Mouse (Mus musculus): ENCODE measurements around the gene Rph3a. TPM values are rescaled to one million over a fixed set of nuclear protein-coding genes. Genes with fewer than 3 reads are reported as not detected.

Rph3a gene
- polyA plus RNA-seq, 1 experiment from 2014 or later: 35.2 TPM

- no peak overlapping the region for H3K9ac ChIP-seq (ENCODE audit: low read depth, low read length)
- no peaks in the 10 kb centered on the region for H3K4me1 ChIP-seq (ENCODE audit: control insufficient read depth, insufficient read depth, low read depth, low read length)
- no peaks in the 10 kb centered on the region for H3K9me3 ChIP-seq (ENCODE audit: control insufficient read depth, low read length)
- 98% methylated on average over 3 of the region's 3 CpGs for WGBS
- H3K27ac ChIP-seq (ENCODE audit: low read depth, low read length): no peak overlapping the region
- H3K4me2 ChIP-seq (ENCODE audit: low read length): no peak overlapping the region
- no peaks in the 10 kb centered on the region for H3K36me3 ChIP-seq (ENCODE audit: control insufficient read depth, insufficient read depth, low read length)
- ATAC-seq: no peak
- no peak overlapping the region for H3K4me3 ChIP-seq (ENCODE audit: low read length)
- H3K27me3 ChIP-seq (replicated peaks; ENCODE audit: control insufficient read depth, insufficient read depth, low read length): no peaks in the 10 kb centered on the region; the same call in 1 of the 2 replicates
Observed at GRCm38 (mm10) chr5:120988373-120988772, 21.5 kb downstream of the Rph3a start.

DNA sequence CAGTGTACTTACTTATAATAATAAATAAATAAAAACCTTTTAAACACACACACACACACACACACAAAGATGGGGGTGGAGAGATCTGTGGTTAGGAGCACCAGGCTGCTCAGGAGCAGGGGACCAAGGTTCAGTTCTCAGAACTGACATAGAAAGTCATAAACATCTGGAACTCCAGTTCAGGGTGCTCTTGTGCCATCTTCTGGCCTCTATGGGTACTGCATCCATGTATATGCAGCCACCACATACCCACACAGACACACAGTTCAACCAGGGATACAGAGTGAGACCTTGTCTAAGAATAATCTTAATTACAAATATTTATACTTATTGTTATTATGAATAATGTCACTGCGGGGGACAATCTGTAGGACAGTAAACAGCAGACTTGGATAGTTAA is 26.9 kb downstream of the Rph3a start:
- Histone ChIP-seq H3K27ac (ENCODE audit: low read depth, low read length) (no peak overlapping the region), H3K4me3 (ENCODE audit: low read length) (no peak overlapping the region), H3K9me3 (ENCODE audit: control insufficient read depth, low read length) (no peaks in the 10 kb centered on the region), H3K4me2 (ENCODE audit: low read length) (no peak overlapping the region), H3K27me3 (replicated peaks; ENCODE audit: control insufficient read depth, insufficient read depth, low read length) (no peaks in the 10 kb centered on the region), H3K36me3 (ENCODE audit: control insufficient read depth, insufficient read depth, low read length) (no peaks in the 10 kb centered on the region), H3K9ac (ENCODE audit: low read depth, low read length) (no peak overlapping the region), H3K4me1 (ENCODE audit: control insufficient read depth, insufficient read depth, low read depth, low read length) (no peaks in the 10 kb centered on the region)
- no peak for ATAC-seq
- 85% methylated on average over 1 of the region's 1 CpGs for WGBS

DNA sequence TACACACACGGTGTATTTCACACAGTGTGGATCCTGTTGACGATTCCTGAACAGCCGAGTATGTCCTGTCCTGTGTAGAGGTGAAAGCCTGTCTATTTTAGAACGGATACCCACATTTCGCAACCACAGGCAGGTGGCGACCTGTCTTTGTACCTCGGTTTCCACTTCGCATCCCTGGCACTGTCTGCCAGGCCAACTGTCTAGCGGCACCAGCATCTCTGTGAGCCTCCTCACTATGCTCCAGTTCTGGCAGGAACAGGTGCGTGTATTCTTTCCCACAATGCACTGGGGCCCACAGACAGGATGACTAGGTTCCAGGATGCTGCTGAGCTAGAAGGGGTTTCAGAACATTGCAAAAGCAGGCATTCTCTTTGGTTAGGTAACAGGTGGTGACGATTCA is 28.7 kb downstream of the Rph3a start:
- Histone ChIP-seq H3K36me3 (ENCODE audit: control insufficient read depth, insufficient read depth, low read length) (no peaks in the 10 kb centered on the region), H3K4me1 (ENCODE audit: control insufficient read depth, insufficient read depth, low read depth, low read length) (no peaks in the 10 kb centered on the region), H3K4me2 (ENCODE audit: low read length) (no peak overlapping the region), H3K27ac (ENCODE audit: low read depth, low read length) (no peak overlapping the region), H3K27me3 (replicated peaks; ENCODE audit: control insufficient read depth, insufficient read depth, low read length) (no peaks in the 10 kb centered on the region), H3K4me3 (ENCODE audit: low read length) (no peak overlapping the region), H3K9me3 (ENCODE audit: control insufficient read depth, low read length) (no peaks in the 10 kb centered on the region), H3K9ac (ENCODE audit: low read depth, low read length) (no peak overlapping the region)
- 90% methylated on average over 11 of the region's 11 CpGs for WGBS
- ATAC-seq: no peak

GRCm38 (mm10) chr5:120980116-120980515 is 29.8 kb downstream of the Rph3a start:
- H3K9ac ChIP-seq (ENCODE audit: low read depth, low read length): no peak overlapping the region
- H3K4me2 ChIP-seq (ENCODE audit: low read length): no peak overlapping the region
- H3K4me3 ChIP-seq (ENCODE audit: low read length): no peak overlapping the region
- no peak overlapping the region for H3K27ac ChIP-seq (ENCODE audit: low read depth, low read length)
- no peak for ATAC-seq
- WGBS: 97% methylated on average over 2 of the region's 2 CpGs
- H3K36me3 ChIP-seq (ENCODE audit: control insufficient read depth, insufficient read depth, low read length): no peaks in the 10 kb centered on the region
- no peaks in the 10 kb centered on the region for H3K9me3 ChIP-seq (ENCODE audit: control insufficient read depth, low read length)
- no peaks in the 10 kb centered on the region for H3K4me1 ChIP-seq (ENCODE audit: control insufficient read depth, insufficient read depth, low read depth, low read length)
- no peaks in the 10 kb centered on the region for H3K27me3 ChIP-seq (replicated peaks; ENCODE audit: control insufficient read depth, insufficient read depth, low read length)

GRCm38 (mm10) chr5:120976138-120976537 is 33.8 kb downstream of the Rph3a start:
- ATAC-seq: no peak
- H3K4me1 ChIP-seq (ENCODE audit: control insufficient read depth, insufficient read depth, low read depth, low read length): no peaks in the 10 kb centered on the region
- H3K9ac ChIP-seq (ENCODE audit: low read depth, low read length): no peak overlapping the region
- H3K36me3 ChIP-seq (ENCODE audit: control insufficient read depth, insufficient read depth, low read length): no peaks in the 10 kb centered on the region
- no peak overlapping the region for H3K4me3 ChIP-seq (ENCODE audit: low read length)
- no peak overlapping the region for H3K27ac ChIP-seq (ENCODE audit: low read depth, low read length)
- H3K27me3 ChIP-seq (replicated peaks; ENCODE audit: control insufficient read depth, insufficient read depth, low read length): no peaks in the 10 kb centered on the region
- WGBS: 37% methylated on average over 3 of the region's 3 CpGs
- no peaks in the 10 kb centered on the region for H3K9me3 ChIP-seq (ENCODE audit: control insufficient read depth, low read length)
- no peak overlapping the region for H3K4me2 ChIP-seq (ENCODE audit: low read length)

DNA sequence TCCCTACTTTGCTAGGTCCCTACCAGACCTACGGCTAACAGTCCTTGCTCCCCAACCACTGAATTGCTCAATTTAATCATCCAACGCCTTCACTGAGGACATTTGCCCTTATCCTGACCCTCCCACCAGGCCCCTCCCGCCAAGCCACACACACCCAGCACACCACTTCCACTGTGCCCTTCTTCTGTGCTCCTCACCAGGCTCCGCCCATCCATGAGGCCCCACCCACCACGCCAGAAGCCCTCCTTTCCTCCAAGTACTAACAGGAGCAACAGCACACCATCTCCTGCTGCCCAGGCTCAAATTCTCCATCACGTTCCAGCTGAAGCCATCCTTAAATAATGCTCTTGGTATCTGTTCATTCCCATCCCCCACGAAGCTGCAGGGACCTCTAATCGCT is 35.4 kb downstream of the Rph3a start:
- no peak overlapping the region for H3K4me2 ChIP-seq (ENCODE audit: low read length)
- no peak overlapping the region for H3K9ac ChIP-seq (ENCODE audit: low read depth, low read length)
- no peaks in the 10 kb centered on the region for H3K9me3 ChIP-seq (ENCODE audit: control insufficient read depth, low read length)
- WGBS: 57% methylated on average over 8 of the region's 8 CpGs
- H3K27me3 ChIP-seq (replicated peaks; ENCODE audit: control insufficient read depth, insufficient read depth, low read length): no peaks in the 10 kb centered on the region
- ATAC-seq: no peak
- no peak overlapping the region for H3K4me3 ChIP-seq (ENCODE audit: low read length)
- no peak overlapping the region for H3K27ac ChIP-seq (ENCODE audit: low read depth, low read length)
- no peaks in the 10 kb centered on the region for H3K36me3 ChIP-seq (ENCODE audit: control insufficient read depth, insufficient read depth, low read length)
- H3K4me1 ChIP-seq (ENCODE audit: control insufficient read depth, insufficient read depth, low read depth, low read length): peaks cover 2% of the 10 kb centered on the region; the same call in 1 of the 2 replicates

DNA sequence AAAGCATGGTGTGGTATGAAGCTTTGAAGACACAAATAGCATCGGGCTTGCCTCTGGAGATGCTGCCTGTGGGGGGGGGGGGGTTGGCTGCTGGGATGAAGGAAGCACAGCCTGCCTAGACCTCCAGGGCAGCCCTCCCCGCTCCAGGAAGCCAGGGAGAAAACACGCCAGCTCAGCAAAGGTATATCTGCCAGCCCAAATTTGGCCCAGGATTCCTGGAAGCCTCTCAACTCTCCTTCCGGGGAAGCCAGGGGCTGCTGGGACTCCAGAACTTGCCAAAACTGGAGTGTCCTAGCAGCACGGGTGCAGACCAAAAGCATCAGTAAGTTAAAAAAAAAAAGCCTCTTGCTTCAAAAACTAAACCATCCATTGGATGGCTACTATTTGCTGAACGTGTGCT is 37.6 kb downstream of the Rph3a start:
- WGBS: 66% methylated on average over 6 of the region's 6 CpGs
- no peaks in the 10 kb centered on the region for H3K27me3 ChIP-seq (replicated peaks; ENCODE audit: control insufficient read depth, insufficient read depth, low read length)
- peaks cover 2% of the 10 kb centered on the region; the same call in 1 of the 2 replicates for H3K4me1 ChIP-seq (ENCODE audit: control insufficient read depth, insufficient read depth, low read depth, low read length)
- no peak overlapping the region for H3K4me2 ChIP-seq (ENCODE audit: low read length)
- no peak overlapping the region for H3K9ac ChIP-seq (ENCODE audit: low read depth, low read length)
- no peak overlapping the region for H3K27ac ChIP-seq (ENCODE audit: low read depth, low read length)
- no peak overlapping the region for H3K4me3 ChIP-seq (ENCODE audit: low read length)
- no peak for ATAC-seq
- H3K36me3 ChIP-seq (ENCODE audit: control insufficient read depth, insufficient read depth, low read length): no peaks in the 10 kb centered on the region
- H3K9me3 ChIP-seq (ENCODE audit: control insufficient read depth, low read length): no peaks in the 10 kb centered on the region

DNA sequence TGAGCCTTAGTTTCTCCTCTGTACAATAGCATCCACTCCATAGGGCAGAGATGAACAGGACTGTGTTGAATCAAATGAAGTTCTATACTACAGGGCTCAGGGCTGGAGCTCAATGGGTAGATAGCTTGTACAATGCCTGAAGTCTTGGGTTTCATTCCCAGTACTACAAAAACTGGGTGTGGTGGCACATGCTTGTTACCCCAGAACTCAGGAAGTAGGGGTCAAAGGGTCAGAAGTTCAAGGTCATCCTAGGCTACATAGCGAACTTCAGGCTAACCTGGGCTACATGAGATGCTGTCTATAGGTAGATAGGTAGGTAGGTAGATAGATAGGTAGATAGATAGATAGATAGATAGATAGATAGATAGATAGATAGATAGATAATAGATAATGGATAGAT is 38.6 kb downstream of the Rph3a start:
- WGBS: 86% methylated on average over 1 of the region's 1 CpGs
- no peak overlapping the region for H3K4me3 ChIP-seq (ENCODE audit: low read length)
- ATAC-seq: no peak
- H3K4me2 ChIP-seq (ENCODE audit: low read length): no peak overlapping the region
- H3K27ac ChIP-seq (ENCODE audit: low read depth, low read length): no peak overlapping the region
- peaks cover 2% of the 10 kb centered on the region; the same call in 1 of the 2 replicates for H3K4me1 ChIP-seq (ENCODE audit: control insufficient read depth, insufficient read depth, low read depth, low read length)
- H3K9me3 ChIP-seq (ENCODE audit: control insufficient read depth, low read length): no peaks in the 10 kb centered on the region
- no peak overlapping the region for H3K9ac ChIP-seq (ENCODE audit: low read depth, low read length)
- H3K36me3 ChIP-seq (ENCODE audit: control insufficient read depth, insufficient read depth, low read length): no peaks in the 10 kb centered on the region
- no peaks in the 10 kb centered on the region for H3K27me3 ChIP-seq (replicated peaks; ENCODE audit: control insufficient read depth, insufficient read depth, low read length)

DNA sequence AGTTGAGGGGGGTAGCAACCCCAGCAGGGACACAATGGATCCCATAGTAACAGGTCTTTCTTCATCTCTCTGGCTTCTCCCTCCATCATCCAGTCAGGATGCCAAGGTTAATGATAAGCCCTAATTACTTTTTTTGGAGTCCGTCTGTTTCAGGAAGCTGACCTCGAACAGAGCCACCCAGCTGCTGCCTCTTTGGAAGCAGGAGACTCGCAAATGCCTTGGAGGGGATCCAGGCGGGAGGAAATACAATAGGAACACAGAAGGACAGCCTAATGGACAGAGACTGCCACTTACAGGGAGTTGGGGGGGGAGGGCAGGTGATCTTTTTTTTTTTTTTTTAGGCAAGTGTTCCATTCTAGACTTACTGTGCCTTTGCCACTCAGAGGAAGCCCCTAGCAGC is 40.2 kb downstream of the Rph3a start:
- no peak for ATAC-seq
- Histone ChIP-seq H3K4me1 (ENCODE audit: control insufficient read depth, insufficient read depth, low read depth, low read length) (peaks cover 2% of the 10 kb centered on the region; the same call in 1 of the 2 replicates), H3K4me3 (ENCODE audit: low read length) (no peak overlapping the region), H3K9ac (ENCODE audit: low read depth, low read length) (no peak overlapping the region), H3K27ac (ENCODE audit: low read depth, low read length) (no peak overlapping the region), H3K36me3 (ENCODE audit: control insufficient read depth, insufficient read depth, low read length) (no peaks in the 10 kb centered on the region), H3K9me3 (ENCODE audit: control insufficient read depth, low read length) (no peaks in the 10 kb centered on the region), H3K4me2 (ENCODE audit: low read length) (no peak overlapping the region), H3K27me3 (replicated peaks; ENCODE audit: control insufficient read depth, insufficient read depth, low read length) (no peaks in the 10 kb centered on the region)
- 17% methylated on average over 4 of the region's 4 CpGs for WGBS

GRCm38 (mm10) chr5:120968799-120969198 is 41.1 kb downstream of the Rph3a start:
- Histone ChIP-seq H3K27me3 (replicated peaks; ENCODE audit: control insufficient read depth, insufficient read depth, low read length) (no peaks in the 10 kb centered on the region), H3K9me3 (ENCODE audit: control insufficient read depth, low read length) (no peaks in the 10 kb centered on the region), H3K4me3 (ENCODE audit: low read length) (no peak overlapping the region), H3K9ac (ENCODE audit: low read depth, low read length) (no peak overlapping the region), H3K4me2 (ENCODE audit: low read length) (no peak overlapping the region), H3K27ac (ENCODE audit: low read depth, low read length) (no peak overlapping the region), H3K4me1 (ENCODE audit: control insufficient read depth, insufficient read depth, low read depth, low read length) (peaks cover 2% of the 10 kb centered on the region; the same call in 1 of the 2 replicates), H3K36me3 (ENCODE audit: control insufficient read depth, insufficient read depth, low read length) (no peaks in the 10 kb centered on the region)
- no peak for ATAC-seq
- 87% methylated on average over 8 of the region's 8 CpGs for WGBS

Data from hindbrain, embryonic 16.5 days (tissue).